Mouse (Mus musculus) layer of hippocampus, adult 11-12 months (tissue): Measurements from ENCODE around the gene Kcnab1.

Source experiments
- DNase-seq: peaks from one replicate; pipeline ENCODE4 v3.0.0; 2022; ENCODE audit warnings: low spot score

Kcnab1 gene

DNA sequence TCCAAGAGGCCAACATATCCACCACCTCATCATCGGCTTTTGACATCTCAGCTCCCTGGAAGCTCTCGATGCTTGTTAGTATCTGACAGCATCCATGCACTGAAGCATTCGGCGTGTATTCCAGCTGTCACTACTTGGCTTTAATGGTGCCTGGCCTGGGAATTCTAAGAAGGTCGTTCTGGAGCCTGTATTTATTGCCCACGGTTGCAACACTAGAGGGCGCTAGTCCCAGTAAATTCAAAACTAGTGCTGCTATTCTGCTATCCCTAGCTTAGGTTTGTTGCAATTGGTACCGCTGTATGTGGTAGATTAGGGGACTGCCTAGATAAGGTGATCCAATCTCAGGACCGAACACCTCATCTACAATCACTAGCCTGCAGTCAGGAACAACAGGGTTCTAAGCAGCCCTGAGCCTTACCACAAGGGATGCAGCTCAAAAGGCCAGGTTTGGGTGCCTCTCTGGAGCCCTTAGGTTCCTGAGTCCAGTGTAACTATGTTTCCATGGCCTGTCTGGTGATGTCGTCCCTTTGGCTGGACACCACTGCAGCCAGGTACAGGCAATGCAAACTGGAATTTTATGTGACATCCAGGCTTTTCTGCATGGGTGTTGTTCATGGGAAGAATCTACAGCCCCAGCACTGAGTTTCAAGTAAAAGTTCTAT is 208.8 kb downstream of the Kcnab1 start:
- no peak for DNase-seq

DNA sequence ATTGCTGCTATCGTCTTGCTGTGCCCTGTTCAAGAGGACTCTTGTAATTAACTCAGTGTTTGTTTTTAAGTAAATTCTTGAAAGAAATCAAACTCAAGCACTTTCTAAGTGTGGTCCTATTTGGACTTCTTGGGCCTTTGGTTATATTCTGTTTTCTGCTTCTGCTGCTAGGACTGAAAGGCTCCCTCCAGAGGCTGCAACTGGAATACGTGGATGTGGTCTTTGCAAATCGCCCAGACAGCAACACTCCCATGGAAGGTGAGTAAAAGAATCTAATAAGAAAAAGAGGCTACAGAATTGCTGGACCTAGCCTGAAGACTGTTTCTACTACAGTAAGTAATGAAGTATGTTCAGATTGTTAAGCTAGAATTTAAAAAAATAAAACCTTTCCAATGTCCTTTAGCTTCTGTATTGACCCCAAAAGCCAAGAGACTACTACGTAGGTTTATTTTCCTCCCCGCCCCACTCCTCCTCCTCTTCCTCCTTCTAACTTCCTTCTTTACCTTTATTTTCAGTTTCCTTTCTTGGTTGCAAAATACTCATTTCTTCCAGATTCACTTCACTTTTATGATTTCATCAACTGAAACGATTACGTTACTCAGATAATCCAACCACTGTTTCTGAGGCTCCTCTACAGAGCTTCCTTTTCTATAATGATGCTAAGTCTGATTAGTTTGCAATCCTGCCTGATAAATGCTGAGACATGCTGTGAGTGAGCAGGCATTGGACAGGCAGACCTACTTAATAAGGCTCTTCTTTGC is 210.2 kb downstream of the Kcnab1 start:
- DNase-seq, result peak; percentile 31

DNA sequence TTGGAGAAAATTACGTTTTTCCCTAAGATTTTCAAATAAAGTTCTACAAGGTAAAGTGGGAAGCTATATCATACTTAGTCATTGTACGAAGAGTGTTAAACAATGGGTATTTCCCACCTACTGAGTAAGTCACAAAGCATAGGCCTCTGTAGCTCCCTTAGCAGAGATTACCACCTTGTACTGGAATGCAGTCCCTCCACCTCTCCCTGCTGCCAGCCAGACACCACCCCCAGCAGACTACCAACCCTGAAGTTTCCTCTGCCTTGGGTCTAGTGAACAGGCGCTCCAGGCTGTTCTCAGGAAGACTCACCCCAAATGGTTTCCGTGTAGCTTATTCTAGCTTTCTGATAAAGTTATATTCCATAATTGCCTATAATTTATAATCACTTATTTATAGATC is 211.8 kb downstream of the Kcnab1 start:
- DNase-seq, result no peak

DNA sequence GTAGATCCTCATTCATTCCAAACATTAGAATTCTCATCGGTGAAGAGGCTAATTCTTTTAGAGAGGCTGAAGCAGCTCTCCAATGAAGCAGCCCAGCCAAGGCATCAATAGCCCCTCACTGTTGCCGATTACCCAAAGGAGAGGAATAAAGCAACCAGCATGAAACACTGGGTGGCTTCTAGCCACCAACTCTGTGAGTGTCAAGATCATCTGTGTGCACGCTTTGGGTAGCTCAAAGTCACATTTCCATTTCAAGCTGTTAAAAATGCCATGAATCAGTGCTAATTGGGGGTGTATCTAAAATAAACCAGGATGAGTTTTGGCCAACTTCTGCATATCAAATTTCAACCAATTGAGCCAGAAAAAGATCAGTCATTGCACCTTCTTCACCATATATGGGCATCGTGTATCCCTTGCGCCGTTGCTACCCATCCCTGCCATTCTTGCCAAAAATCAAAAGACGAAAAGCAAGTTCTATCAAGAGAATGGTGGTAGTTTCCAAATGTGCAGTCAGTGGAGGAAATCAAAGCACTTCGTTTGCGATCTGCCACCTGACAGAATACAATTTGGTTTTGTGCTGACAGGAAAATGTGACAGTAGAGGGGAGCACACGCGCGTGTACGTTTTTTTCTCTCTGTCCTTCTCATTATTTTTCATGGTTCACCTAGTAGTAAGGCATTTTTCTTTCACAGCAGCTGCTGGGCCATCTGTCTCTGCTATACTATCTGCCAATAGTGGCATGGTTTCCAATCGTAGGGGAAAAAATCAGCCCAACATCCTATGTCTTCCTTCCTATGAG is 213.0 kb downstream of the Kcnab1 start:
- peak; percentile 47 for DNase-seq

DNA sequence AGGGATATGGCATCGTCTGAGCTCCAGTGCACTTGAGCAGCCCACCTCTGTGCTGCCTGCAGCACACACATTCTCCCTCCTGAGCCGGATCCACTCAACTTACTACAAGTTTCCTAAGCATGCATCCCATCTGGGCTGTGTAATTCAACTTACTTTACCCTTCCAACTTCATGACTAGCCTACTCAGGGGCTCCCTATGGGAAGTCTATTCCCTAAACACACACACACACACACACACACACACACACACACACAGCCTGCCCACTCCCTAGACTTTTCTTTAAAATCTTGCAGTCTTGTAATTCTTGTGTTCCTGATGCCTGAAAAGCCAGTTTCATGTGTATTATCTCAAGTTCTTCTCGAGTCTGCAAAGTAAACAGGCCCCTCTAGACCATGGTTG is 216.1 kb downstream of the Kcnab1 start:
- no peak for DNase-seq

DNA sequence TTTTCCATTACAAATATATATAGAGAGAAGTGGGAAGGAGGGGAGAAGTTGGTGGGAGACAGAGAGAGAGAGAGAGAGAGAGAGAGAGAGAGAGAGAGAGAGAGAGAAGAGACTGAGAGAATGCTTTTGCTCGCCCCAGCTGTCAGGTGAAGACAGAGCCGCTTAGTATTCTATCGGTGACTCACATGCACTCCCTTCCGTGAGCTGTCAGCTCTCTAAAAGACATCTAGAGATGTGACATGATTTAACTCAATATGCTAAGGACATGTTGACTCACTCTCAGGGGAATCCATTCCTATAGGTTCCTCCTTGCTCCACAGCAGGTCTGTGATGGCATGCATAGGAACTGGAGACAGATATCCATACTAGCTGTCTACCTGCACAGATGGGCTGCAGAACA is 219.6 kb downstream of the Kcnab1 start:
- DNase-seq, result no peak

DNA sequence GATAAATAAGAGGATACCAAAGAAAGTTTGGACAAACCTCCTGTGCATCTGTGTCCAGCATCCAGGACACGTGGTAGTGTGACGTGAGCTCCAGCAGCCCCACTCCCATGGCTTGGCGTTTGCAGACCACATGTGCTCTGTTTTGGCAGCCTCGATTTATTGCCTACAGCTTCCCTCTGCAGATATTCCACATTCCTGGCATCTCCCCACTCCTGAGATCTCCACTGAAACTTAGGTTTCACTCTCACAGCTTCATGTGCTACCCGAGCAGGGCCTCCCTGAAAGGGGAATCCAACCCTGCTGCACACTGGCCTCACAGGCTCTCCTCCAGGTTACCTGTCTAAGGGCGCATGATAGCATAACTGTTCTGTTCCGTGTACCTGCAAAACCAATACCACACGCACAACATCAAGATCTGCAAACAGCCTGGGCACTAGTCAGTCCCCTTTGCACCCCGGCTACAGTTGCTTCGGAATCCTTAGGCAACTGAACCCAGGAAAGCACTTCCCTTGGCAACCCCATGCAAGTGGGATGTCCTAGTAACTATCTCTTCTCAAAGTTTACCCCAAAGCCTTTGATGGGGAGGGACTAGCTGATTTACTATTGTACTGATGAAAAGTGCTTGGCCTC is 228.8 kb downstream of the Kcnab1 start:
- DNase-seq, result no peak

DNA sequence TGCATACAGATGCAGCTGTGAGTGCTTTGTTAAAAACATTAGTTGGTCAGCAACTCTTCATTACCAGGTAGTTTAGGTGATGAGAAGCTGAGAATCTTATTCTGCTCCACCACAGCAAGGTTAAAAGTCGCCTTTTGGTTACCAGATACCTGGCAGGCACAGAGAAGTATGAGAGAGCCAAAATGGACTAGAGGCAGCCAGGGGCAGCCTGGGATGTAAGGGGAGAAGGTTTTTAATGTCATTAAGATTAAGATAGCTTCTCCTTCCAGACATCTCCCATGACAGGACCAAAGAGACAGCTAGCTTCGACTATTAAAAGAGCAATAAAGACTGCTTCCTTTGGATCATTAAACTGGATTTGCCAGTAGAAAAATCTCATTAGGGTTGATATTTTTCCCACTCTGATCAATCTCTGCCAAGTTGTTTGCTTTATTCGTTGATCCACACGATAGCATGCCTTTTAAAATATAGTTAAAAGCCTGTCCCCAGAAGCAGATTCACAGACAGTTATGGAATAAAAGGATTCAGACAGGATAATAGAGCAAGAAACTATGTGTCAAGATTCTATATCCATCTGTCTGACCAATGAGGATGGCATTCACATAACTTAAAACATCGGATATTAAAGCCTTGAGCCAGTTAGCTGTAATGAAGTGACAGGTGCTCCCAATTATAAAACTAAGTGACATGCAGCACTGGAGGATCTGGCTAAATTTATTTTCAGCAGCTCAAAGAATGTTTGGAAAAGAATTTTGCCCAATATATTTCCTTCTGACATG is 231.2 kb downstream of the Kcnab1 start:
- DNase-seq, result no peak

DNA sequence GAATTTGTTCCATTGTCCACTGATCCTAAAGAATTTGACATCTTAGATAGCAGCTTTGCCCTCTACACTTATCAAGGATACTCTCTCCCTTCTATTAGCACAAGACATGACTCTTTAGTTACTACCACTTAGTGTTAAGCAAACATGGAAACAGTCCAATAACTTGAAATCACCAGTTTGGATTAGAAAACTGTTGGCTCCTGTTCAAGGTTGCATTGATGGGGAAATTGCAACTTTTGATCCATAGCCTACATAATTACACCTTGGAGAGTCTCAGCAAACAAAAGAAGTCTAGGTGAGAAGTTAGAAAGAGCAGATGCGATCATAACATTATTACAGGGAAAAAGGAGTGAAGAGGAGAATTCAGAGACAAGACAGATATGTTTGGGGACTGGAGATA is 237.0 kb downstream of the Kcnab1 start:
- DNase-seq, result no peak

DNA sequence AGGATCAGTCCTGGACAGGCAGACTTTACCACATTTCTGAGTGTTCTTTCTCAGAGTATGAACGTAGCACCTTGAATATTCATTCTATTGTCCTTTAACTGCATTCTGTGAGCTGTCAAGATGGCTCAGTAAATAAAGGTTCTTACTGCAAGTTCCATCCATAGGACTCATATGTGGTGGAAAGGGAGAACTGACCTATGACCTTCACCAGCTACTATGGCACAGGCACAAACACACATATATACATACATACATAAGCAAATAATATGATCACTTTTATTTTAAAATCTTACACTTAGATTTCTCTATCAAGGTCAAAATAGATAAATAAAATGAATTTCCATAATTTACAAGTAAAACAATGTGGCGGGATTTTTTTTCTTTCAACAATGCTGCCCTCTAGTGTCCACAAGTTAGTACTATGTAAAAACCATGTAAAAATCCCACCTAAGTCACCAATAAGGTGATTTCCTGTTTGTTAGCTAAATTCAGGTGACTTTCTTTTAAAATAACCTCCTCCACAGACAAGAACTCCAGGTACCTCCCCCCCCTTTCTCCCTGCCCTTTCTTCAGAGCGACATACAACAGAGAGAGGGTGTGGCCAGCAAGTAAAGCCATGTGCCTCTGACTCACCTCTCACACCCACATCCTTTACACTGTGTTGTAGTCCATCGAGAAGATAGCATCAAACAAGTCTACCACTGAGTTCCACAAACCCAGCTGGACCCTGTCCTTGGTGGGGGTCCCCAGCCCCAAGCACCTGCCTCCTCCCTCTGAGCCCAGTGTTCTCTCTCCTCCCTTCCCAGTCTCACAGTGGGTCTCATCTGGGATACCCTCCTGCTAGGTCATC is 243.3 kb downstream of the Kcnab1 start:
- DNase-seq, result no peak

DNA sequence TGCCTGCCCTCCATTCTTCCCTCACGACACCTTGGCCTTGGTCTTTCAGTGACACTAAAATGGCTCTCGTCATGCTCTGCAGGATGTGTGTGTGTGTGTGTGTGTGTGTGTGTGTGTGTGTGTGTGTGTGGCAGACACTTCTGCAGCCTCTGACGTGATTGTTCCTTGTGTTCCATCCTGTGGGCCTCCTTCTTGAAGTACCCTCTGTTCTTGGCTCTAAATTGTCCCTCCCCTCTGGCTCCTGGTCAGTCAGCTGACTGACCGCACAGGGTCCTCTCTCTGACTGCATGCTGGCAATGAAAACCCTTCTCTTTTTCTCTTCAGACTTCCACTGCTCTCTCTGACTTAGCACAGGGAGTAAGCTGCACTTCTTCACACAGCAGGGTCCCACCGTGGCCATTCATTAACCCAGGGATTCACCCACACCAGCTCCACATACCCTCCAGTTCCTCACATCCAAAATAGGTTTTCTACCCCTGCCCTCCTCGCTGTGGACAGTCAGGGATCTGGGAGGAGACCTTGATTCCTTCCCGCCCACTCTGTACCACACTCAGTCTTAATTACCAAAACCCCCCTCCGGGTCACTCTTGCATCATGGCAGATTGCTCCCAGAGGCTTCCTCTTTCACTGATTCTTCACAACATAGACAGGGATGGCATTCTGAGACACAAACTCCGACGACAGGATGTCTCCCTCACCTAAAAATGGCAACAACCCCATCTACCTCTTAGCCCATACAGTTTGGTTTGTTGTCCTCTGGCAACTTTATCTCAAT is 244.3 kb downstream of the Kcnab1 start:
- no peak for DNase-seq

DNA sequence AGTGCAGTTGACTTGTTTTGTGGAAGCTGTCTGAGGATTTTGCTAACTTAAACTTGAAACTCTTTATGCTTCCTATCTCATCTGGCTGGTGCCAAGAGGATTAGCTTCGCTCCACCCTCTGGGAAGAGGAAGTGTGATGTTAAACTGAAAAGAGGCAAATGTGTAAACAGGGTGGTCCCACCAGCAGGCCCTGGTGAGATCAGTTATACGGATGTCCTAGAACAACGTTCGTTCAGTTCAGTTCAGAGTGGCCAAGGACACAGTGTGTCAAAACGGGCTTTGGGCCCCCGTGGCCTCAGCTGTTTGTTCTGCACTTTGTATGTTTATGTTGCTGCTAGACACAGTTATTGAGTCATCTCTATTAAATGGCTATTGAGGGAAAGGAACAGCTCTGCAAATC is 246.3 kb downstream of the Kcnab1 start:
- DNase-seq, result no peak

DNA sequence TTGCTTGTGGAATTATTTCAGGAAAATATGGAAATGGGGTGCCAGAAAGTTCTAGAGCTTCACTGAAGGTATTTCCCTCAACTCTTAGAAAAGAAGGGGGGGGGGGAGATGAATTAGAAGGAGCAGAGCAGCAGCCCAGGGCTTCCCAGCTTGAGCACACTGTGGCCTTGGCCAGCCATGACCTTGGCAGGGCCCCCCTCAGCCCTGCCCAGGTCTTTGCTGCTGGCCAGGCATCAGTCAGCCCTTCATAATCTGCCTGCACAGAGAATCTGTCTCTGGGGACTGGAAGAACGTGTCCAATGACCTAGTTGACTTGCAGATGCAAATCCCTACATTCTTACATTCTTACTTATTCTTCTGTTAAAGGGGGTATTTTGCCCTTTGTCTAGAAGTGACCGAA is 249.1 kb downstream of the Kcnab1 start:
- DNase-seq, result no peak

DNA sequence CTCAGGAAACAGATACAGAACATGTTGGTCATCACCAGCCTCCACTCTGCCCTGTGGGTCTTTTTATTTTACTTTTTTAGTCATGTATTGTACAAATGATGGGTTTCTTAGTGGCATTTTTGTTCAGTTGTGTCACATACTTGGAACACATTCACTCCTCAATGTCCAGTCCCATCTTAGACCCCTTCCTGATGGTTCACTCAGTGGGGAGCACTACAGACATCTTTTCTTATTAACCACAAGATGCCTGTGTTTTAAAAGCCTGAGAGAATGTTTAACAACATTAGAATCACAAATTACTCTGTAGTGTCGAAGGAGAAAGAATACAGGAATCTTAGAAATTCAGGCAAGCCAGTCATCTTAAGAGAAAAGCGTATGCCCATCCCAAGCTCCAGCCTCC is 249.7 kb downstream of the Kcnab1 start:
- DNase-seq, result no peak

DNA sequence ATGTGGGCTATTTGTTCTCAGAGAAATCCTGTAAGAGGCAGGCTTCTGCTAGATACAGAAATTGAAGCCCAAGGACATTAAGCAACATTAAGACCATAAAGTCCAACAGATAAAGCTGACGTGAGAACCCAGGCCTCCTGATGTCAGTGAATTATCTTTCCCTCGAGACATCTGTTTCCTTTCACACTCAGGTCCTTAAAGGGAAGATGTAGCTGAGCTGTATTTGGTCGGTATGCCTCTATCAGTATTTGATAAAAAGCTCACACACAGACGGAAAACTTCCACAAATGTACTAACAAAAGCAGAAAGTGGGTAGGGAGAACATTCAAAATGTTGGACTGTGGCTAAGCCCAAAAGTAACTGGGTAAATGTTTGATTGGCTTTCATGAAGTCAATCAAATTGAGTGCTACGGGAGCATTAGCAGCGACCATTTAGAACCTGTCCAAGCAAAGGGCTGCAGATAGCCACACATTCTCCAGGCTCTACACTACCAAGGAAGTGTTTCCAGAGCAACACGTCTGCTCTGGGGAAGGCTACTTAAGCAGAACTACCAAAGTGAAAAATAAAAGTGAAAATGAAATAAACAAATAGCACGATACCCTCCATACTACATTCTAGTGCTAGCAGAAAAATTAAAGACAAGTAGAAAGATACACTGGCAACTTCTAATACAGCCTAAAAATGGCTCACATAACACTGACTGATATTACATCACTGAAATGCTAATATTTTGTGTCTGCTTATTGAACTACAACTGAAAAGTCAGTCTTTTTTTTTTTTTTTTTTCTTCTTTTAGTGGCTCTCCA is 251.2 kb downstream of the Kcnab1 start:
- no peak for DNase-seq

DNA sequence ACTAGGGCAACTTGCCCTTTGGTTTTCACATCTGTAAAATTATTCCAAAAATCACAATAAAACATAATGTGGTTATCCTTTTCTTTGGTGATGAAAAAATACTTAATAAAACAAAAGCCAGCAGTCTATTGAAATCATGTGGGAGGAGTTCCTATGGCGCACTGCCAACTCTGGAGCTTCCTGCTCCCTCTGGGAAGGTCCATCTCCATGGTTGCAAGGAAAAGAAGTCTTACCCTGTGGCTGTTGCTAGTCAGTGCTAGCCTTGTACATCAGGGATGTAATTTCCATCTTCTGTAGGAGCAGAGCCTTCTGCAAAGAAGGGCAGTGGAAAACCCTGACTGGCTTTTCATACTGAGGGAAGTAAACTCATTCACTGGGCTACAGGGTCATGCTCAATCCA is 254.3 kb downstream of the Kcnab1 start:
- DNase-seq, result peak; percentile 45

DNA sequence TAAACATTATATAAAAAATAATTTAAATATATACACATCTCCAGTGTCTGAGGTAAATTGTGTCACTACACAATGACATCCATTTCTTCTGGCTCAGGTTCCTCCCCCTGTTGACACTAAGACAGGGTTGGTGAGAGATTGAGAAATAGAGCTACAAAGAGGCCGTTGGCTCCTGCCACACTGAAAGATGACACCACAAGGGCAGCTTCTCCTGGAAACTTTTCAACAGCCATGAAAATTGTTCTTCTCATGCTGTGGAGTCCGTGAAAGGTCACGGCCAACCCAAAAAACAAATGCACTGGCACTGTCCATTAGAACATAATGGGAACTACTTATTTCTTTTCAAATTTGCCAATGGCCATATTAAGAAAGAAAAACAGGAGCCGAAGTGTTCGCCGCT is 256.0 kb downstream of the Kcnab1 start:
- no peak for DNase-seq

DNA sequence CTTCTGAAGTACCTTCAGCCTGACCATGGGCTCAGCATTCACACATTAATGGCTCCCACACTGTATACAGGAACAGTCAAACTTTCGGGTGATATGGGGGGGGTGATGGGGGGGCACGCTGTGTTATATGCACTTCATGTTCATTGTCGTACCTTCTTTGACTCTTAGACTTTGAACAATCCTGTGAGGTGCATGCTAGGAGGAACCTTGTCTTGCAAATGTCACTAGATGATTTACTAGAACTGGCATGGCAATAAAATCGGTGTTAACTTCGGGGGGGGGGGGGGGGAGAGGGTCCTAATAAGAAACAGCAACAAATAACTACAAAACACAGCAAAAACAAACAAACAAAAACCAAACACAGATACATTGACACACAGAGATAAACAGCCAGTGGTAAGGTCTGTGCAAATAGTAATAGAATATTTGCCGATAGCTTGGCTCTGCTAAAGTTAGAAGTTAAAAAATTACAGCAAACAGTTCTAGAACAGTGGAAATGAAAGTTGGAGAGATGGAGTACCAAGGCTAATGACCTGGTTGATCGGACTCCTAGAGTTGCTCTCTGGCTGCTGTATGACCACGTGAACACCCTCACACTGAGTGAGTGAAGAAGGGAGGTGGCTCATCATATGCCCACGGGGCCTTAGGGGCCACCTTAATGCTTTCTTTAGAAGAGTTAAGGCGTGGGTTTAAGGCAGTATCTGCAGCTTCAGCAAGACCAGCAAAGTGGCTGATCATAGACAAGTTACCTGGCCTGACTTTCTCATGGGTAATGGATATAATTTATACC is 256.9 kb downstream of the Kcnab1 start:
- DNase-seq, result no peak
